Mouse (Mus musculus) small intestine, adult 2 months (tissue): ENCODE measurements around the gene Hand2. TPM values are rescaled to one million over a fixed set of nuclear protein-coding genes. Genes with fewer than 3 reads are reported as not detected.

ENCODE experiments used
- H3K27ac ChIP-seq: fragments of 200-500 bp; 2 replicates; pipeline ENCODE4 v1.5.1; 2012; ENCODE audit warnings: low read depth, low read length, control low read depth, inconsistent platforms; ENCODE audit not compliant: insufficient read depth
- H3K27me3 ChIP-seq: fragments of 200-500 bp; 2 replicates; pipeline ENCODE4 v1.6.1; 2012; ENCODE audit warnings: mild to moderate bottlenecking, moderate library complexity, low read length, inconsistent platforms; ENCODE audit not compliant: control insufficient read depth, insufficient read depth
- H3K36me3 ChIP-seq: fragments of 200-500 bp; 2 replicates; pipeline ENCODE4 v1.6.1; 2012; ENCODE audit warnings: mild to moderate bottlenecking, low read length, control low read depth, inconsistent platforms; ENCODE audit not compliant: control insufficient read depth, insufficient read depth
- H3K4me1 ChIP-seq: fragments of 200-500 bp; 2 replicates; pipeline ENCODE4 v1.6.1; 2012; ENCODE audit warnings: low read length, inconsistent platforms, mixed read lengths; ENCODE audit not compliant: control insufficient read depth, insufficient read depth, insufficient read length
- H3K4me3 ChIP-seq: fragments of 200-500 bp; 2 replicates; pipeline ENCODE4 v1.5.1; 2012; ENCODE audit warnings: low read depth, mild to moderate bottlenecking, control low read depth, inconsistent platforms, low read length, moderate library complexity
- CTCF ChIP-seq: fragments of 200-500 bp; IDR thresholded peaks from 2 replicates; pipeline ENCODE4 v1.5.1; 2012; ENCODE audit warnings: low read depth, mild to moderate bottlenecking, control low read depth, inconsistent platforms, low read length, moderate library complexity, mixed read lengths; ENCODE audit not compliant: insufficient replicate concordance, insufficient read length; ENCODE audit errors: extremely low read depth
- POLR2A ChIP-seq: fragments of 200-500 bp; IDR thresholded peaks from 2 replicates; pipeline ENCODE4 v1.6.1; 2012; ENCODE audit warnings: low read depth, mild to moderate bottlenecking, control low read depth, inconsistent platforms, low read length, moderate library complexity
- WGBS: fragments of 180-500 bp; shearing (Covaris S2); methylation state at CpG from one replicate; pipeline ENCODE4 v1.1.7; 2018; 5-methylcytosine and 5-hydroxymethylcytosine counted together
- polyA plus RNA-seq: library from polyadenylated mRNA; depleted of rRNA; stranded (reverse); fragments of >200 nt; gene quantifications from 2 replicates; pipeline ENCODE4 v1.2.3, GENCODE M21; 2012

Gene Hand2
- polyA plus RNA-seq, 1 experiment = 6.5 TPM

GRCm38 (mm10) chr8:57312031-57312981, 8.5 kb upstream of the Hand2 start:
- Histone ChIP-seq H3K27ac (no peak overlapping the region), H3K4me1 (no peaks in the 10 kb centered on the region), H3K27me3 (peaks cover 33% of the 10 kb centered on the region), H3K4me3 (peak overlapping the region; percentile 22), H3K36me3 (no peaks in the 10 kb centered on the region)
- TF ChIP-seq POLR2A (no peak), CTCF (no peak)
- WGBS = 4% methylated on average over 30 of the region's 30 CpGs

- Histone ChIP-seq H3K4me1 (no peaks in the 10 kb centered on the region), H3K27ac (no peak overlapping the region), H3K4me3 (no peak overlapping the region), H3K27me3 (peaks cover 40% of the 10 kb centered on the region), H3K36me3 (no peaks in the 10 kb centered on the region)
- WGBS = 26% methylated on average over 10 of the region's 10 CpGs
- TF ChIP-seq CTCF (no peak), POLR2A (no peak)
Measured at GRCm38 (mm10) chr8:57313583-57313982, 7.2 kb upstream of the Hand2 start.

- H3K36me3 ChIP-seq = no peaks in the 10 kb centered on the region
- peaks cover 44% of the 10 kb centered on the region for H3K27me3 ChIP-seq
- no peaks in the 10 kb centered on the region for H3K4me1 ChIP-seq
- TF ChIP-seq POLR2A (no peak), CTCF (no peak)
- WGBS = 8% methylated on average over 10 of the region's 10 CpGs
- no peak overlapping the region for H3K27ac ChIP-seq
- H3K4me3 ChIP-seq = no peak overlapping the region
Measured at GRCm38 (mm10) chr8:57314216-57314615, 6.6 kb upstream of the Hand2 start.

- Histone ChIP-seq H3K4me1 (no peaks in the 10 kb centered on the region), H3K36me3 (no peaks in the 10 kb centered on the region), H3K27ac (no peak overlapping the region), H3K27me3 (peaks cover 56% of the 10 kb centered on the region), H3K4me3 (no peak overlapping the region)
- no peak for TF ChIP-seq POLR2A
- 22% methylated on average over 3 of the region's 3 CpGs for WGBS
Measured at GRCm38 (mm10) chr8:57315471-57315870, 5.3 kb upstream of the Hand2 start.

- no peak for TF ChIP-seq POLR2A
- TF ChIP-seq CTCF = no peak
- Histone ChIP-seq H3K36me3 (no peaks in the 10 kb centered on the region), H3K4me3 (no peak overlapping the region), H3K27ac (no peak overlapping the region), H3K4me1 (peaks cover 9% of the 10 kb centered on the region; the same call in 1 of the 2 replicates), H3K27me3 (peaks cover 68% of the 10 kb centered on the region)
Measured at GRCm38 (mm10) chr8:57317107-57317506, 3.7 kb upstream of the Hand2 start.

- Histone ChIP-seq H3K27ac (no peak overlapping the region), H3K4me3 (no peak overlapping the region), H3K27me3 (peaks cover 66% of the 10 kb centered on the region), H3K36me3 (no peaks in the 10 kb centered on the region), H3K4me1 (peaks cover 10% of the 10 kb centered on the region; the same call in 1 of the 2 replicates)
- 23% methylated on average over 5 of the region's 5 CpGs for WGBS
- TF ChIP-seq CTCF (no peak), POLR2A (no peak)
Measured at GRCm38 (mm10) chr8:57317890-57318480, 2.8 kb upstream of the Hand2 start.

GRCm38 (mm10) chr8:57319092-57319980, 1.4 kb upstream of the Hand2 start:
- Histone ChIP-seq H3K27ac (no peak overlapping the region), H3K4me3 (peak overlapping the region; percentile 19; the same call in 1 of the 2 replicates), H3K36me3 (no peaks in the 10 kb centered on the region), H3K4me1 (peaks cover 10% of the 10 kb centered on the region; the same call in 1 of the 2 replicates), H3K27me3 (peaks cover 63% of the 10 kb centered on the region)
- TF ChIP-seq POLR2A (no peak), CTCF (no peak)
- 12% methylated on average over 17 of the region's 17 CpGs for WGBS
